Mouse (Mus musculus): ENCODE results near the gene Cygb.
"Not testable (repeated sequence)": the region's sequence is repeated elsewhere in the genome, so short reads cannot be mapped to it uniquely, and the experiment has no call there.

Cygb gene

DNA sequence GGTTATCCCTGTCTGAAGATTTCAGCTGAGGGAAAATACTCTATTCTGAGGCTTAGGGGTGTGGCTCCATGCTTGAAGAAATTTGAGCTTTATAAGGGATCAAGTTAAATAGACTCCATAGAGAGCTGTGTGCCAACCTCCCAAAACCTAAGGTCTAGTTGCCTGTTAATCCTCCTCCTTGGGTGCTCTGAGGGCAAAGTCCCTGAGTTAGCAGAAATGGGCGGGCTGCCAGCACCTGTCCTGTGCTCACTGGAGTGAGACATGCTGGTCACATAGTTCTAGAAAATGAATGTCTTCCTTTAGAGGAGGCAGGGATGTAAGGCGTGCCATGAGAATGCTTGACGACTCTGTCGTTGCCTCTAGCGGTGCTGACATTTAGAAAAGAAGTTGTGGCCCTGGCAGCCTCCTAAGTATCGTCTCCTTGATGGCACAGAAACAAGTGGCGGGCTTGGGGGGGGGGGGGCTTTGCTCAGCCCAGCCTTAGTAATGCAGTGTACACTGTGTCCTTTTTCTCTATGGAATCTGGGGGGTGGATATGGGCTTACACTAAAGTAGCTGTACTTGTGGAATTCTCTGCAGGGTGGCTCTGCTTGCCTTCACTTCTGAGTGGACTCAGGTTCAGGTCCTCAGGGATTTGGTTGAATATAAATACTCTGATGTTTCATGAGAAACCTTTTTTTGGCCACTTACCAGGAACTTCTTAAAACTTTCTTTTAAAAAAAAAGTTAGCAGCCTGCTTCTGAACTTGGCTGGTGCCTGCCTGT is 20.7 kb upstream of the Cygb start:
- no peak for DNase-seq (ENCODE audit: low read depth, low spot score)

GRCm38 (mm10) chr11:116673410-116673809 is 19.3 kb upstream of the Cygb start:
- no peak for DNase-seq (ENCODE audit: low read depth, low spot score)

DNA sequence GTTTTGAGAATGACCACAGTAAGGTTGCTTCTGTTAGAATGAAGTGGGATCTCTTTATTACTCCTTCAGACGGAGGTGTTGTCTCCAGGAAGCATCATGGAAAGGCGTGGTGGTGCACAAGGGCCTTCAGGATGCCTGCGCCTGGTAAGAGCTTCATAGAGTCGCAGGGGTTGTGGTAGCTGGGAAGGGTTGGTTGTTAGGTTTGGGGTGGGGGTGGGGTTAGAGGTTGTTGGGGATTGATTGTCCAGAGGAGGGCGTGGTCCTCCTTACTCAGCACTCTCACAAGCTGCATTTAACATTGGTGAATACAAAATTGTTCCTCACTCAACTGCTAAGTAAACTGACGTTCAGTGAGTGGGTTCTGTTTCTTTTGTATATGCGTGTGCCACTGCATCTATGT is 18.5 kb upstream of the Cygb start:
- DNase-seq (ENCODE audit: low read depth, low spot score) = no peak

DNA sequence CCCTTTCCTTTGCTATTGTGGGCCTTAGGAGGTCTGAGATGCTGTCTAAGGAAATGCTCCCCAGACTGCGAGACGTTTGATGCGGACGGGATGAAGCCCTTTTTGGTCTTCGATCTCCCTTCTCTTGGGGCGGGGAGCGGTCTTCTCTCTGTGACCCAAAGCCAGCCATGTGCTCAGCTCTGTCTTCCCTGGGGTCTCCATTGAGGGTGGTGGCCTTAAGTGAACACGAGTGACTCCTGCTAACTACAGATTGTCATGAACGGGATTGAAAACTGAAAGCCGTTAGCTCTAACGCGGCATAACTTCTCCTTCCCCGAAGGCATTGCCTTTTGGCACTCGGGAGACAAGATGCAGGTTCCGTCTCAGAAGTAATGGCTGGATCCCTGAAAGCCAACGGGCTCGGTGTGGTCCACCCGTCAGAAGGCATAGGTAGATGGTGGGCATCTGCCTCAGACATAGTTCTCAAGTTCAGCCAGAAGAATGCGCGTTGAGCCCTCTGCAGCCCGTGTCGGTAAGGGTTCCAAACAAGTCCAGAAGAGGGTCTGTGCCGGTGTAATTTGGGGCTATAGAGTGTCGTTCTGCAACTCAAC is 17.8 kb upstream of the Cygb start:
- DNase-seq (ENCODE audit: low read depth, low spot score) = no peak

GRCm38 (mm10) chr11:116671112-116671844 is 17.2 kb upstream of the Cygb start:
- DNase-seq (ENCODE audit: low read depth, low spot score) = peak; percentile 98

DNA sequence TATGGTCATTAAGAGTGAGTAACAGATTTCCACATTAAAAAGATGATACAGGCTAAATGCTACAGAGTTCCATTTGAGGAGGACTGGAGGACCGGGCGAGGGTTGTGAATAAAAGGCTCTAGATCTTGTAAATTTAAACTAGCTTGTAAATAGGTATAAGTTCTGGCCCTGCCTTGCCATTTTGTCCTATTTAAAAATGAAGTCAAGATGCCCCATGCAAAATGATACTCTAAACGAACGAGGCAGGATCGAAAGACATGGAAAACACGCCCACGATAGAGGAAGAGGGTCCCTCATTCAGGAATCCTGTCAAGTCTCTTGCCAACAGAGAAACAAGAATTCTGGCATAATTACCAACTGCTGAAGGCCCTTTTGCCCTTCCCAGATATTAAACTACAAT is 16.3 kb upstream of the Cygb start:
- DNase-seq (ENCODE audit: low read depth, low spot score) = no peak

GRCm38 (mm10) chr11:116669787-116670365 is 15.8 kb upstream of the Cygb start:
- no peak for DNase-seq (ENCODE audit: low read depth, low spot score)

DNA sequence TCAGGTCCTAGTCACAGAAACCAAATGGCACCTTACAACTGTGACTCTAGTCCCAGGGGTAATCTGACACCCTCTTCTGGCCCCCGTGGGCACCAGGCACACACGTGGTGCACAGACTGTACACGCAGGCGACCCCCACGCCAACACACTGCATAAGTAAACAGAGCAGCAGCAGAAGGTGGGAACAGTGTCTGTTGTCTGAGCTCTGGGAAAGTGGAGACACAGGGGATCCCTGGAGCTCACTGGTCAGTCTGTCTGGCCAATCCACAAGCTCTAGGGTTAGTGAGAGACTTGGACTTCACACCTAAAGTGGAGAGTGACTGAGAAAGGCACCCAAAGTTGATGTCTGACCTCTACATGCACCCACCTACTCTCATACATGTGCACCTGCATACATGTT is 15.2 kb upstream of the Cygb start:
- DNase-seq (ENCODE audit: low read depth, low spot score) = no peak

DNA sequence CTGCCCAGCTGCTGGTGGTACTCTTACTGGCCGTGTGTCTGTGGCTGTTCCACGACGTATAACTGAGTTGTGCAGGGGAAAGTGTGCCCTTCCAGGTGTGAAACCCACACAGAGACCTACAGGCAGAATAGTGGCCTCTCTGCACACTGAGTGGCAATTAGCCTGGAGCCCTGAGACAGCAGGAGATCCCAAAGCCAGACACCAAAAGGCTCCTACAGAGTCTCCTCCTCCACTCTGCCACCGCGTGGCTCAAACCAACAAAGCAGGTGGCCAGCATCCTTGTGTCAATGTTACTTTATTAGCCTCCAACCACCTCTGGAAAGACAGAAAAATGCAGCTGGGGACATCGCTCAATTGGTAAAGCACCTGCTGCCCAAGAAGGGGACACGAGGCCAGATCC is 14.7 kb upstream of the Cygb start:
- no peak for DNase-seq (ENCODE audit: low read depth, low spot score)

DNA sequence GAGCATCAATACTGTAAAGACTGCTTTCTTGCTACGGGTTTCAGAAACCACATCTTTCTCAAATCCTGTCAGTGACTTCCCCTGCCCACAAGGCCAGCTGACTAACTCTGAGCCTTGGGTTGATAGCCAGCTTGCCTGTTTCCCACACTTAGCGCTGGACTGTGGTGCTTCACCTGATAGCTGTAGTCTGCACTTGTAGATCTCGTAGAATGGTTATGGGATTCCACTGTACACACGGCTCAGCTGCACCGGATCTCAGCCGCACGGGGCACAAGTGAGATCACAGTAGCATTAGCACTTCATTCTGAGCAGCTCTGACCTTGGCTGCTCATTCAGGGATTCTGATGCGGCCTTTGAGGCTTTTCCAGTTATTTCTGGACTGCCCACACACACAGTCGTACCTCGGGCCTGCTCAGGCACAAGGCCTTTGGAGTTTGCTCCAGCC is 14.3 kb upstream of the Cygb start:
- no peak for DNase-seq (ENCODE audit: low read depth, low spot score)

GRCm38 (mm10) chr11:116667930-116668329 is 13.8 kb upstream of the Cygb start:
- no peak for DNase-seq (ENCODE audit: low read depth, low spot score)

DNA sequence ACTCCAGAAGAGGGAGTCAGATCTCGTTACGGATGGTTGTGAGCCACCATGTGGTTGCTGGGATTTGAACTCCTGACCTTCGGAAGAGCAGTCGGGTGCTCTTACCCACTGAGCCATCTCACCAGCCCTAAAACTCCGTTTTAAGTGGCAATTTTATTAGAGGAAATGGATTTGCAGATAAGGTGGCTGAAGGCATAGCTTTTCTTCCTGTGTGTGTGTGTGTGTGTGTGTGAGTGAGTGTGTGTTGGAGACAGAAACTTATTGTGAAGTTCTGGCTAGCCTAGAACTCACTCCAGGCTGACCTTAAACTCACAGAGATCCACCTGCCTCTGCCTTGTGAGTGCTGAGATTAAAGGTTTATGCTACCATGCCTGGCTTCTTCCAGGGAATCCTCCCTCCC is 12.9 kb upstream of the Cygb start:
- not testable (repeated sequence) for DNase-seq (ENCODE audit: low read depth, low spot score)

DNA sequence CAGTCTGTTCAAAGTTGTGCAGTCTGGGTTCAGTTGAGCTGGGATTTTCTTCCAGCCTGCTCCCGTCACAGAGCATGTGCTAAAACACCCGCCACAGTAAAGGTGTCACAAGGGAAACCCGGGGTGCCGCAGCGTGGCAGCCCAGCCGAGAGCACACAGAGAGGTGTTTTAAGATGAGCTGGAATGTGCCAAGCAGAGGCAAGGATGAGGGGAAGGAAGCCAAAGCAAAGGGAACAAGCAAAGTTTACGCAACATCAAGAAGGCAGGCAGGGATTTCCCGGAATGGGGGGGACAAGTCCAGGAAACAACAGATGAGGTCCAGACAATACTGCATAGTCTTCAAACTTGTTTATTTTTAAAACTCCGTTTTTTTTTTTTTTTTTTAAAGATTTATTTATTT is 12.5 kb upstream of the Cygb start:
- DNase-seq (ENCODE audit: low read depth, low spot score) = no peak

GRCm38 (mm10) chr11:116665289-116665688 is 11.2 kb upstream of the Cygb start:
- DNase-seq (ENCODE audit: low read depth, low spot score) = no peak

GRCm38 (mm10) chr11:116661948-116662377 is 7.8 kb upstream of the Cygb start:
- peak; percentile 79 for DNase-seq (ENCODE audit: low read depth, low spot score)

- peak; percentile 72 for DNase-seq (ENCODE audit: low read depth, low spot score)
Observed at GRCm38 (mm10) chr11:116661291-116661947, 7.3 kb upstream of the Cygb start.

GRCm38 (mm10) chr11:116660181-116660580 is 6.1 kb upstream of the Cygb start:
- no peak for DNase-seq (ENCODE audit: low read depth, low spot score)

GRCm38 (mm10) chr11:116659027-116659621 is 5.0 kb upstream of the Cygb start:
- DNase-seq (ENCODE audit: low read depth, low spot score) = no peak

GRCm38 (mm10) chr11:116658238-116658637 is 4.1 kb upstream of the Cygb start:
- no peak for DNase-seq (ENCODE audit: low read depth, low spot score)

DNA sequence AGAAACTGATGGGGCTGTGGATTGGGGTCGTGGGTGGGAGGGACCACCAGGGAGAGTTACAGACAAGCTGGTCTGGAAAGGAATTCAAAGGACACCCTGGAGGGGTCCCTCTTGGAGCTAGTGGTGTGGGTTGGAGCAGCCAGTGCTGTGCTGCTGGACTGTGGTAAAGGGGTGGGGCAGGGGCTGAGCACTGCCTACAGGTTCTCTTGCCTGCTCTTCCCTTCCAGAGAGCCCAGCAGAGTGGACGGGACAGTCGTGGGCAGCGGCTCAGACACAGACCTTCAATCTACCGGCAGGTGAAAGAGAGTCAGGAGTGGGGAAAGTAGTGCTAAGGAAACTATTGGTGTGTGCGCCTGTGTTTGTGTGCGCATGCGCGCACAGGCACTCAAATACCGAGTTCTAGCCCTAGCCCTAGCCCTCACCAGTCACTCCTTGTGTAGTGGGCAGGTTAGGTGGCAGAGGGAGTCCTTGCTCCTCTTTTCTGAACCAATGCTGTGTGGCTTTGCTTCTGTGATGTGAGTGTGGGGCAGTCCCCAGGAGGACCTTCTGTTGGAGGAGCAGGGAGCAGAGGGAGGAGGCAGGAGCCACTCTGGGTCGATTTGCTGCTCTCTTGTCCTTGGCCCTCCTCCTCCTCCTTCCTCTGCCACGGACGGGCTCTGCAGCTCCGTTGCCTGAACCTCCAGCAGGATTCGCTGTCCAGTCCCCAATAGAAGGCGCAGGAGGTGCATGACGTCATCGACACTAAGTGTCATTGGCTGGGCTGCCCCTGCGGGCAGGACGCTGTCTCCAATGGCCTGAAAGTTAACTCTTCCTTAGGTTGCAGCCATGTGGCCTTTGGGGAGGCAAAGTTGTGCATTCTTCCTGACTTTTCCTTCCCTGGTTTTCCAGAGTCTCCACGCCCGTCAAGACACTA is 3.5 kb upstream of the Cygb start:
- peak; percentile 99 for DNase-seq (ENCODE audit: low read depth, low spot score)

All from brain, adult 2 months (tissue).